In genomic region chr4:129128582-129129338, GRCm38 (mm10) we compare ENCODE assay signal across 17 mouse cellular contexts. TPM values are rescaled to one million over a fixed set of nuclear protein-coding genes. Genes with fewer than 3 reads are reported as not detected.
A peak's percentile ranks its signal among the peaks of the same experiment; 100 is the strongest.
DNase-seq lines count a peak whose midpoint lies in the region; ATAC-seq and TF ChIP-seq lines count a peak whose summit lies in the region.
"Had no signal": no experiment of that assay in that cellular context is flagged by ENCODE, and none has a peak within 500 bp of the region (broad histone marks: within the 10 kb centered on the region; RNA-seq: fewer than 3 reads in every experiment).

No protein-coding gene starts in this region.

- peaks cover 64% of the 10 kb centered on the region for H3K27me3 ChIP-seq in forebrain, embryonic 12.5 days
- peaks cover 17% of the 10 kb centered on the region for H3K27me3 ChIP-seq in forebrain, embryonic 13.5 days
- peaks cover 4% of the 10 kb centered on the region; the same call in 1 of the 2 replicates for H3K27me3 ChIP-seq in intestine, postnatal 0 days (replicated peaks; ENCODE audit: control insufficient read depth, insufficient read depth, low read length)
- peaks cover 7% of the 10 kb centered on the region for H3K27me3 ChIP-seq in intestine, embryonic 15.5 days (replicated peaks)
- H3K27me3 ChIP-seq in neural tube, embryonic 13.5 days = peaks cover 3% of the 10 kb centered on the region; the same call in 1 of the 2 replicates
- H3K27me3 ChIP-seq in intestine, embryonic 16.5 days (replicated peaks; ENCODE audit: control insufficient read depth, insufficient read depth, low read length) = no peaks in the 10 kb centered on the region; the same call in 1 of the 2 replicates

- H3K36me3 ChIP-seq in forebrain, embryonic 12.5 days (replicated peaks) = no peaks in the 10 kb centered on the region
- no peaks in the 10 kb centered on the region for H3K36me3 ChIP-seq in forebrain, embryonic 13.5 days (ENCODE audit: poor library complexity, severe bottlenecking)
- H3K36me3 ChIP-seq in intestine, postnatal 0 days (ENCODE audit: control insufficient read depth, insufficient read depth) = no peaks in the 10 kb centered on the region
- H3K36me3 ChIP-seq in intestine, embryonic 15.5 days = no peaks in the 10 kb centered on the region
- no peaks in the 10 kb centered on the region for H3K36me3 ChIP-seq in neural tube, embryonic 13.5 days
- H3K36me3 ChIP-seq in intestine, embryonic 16.5 days (ENCODE audit: control insufficient read depth, insufficient read depth, low read length) = no peaks in the 10 kb centered on the region

- no peak overlapping the region for H3K9ac ChIP-seq in forebrain, embryonic 12.5 days
- H3K9ac ChIP-seq in forebrain, embryonic 13.5 days = no peak overlapping the region
- no peak overlapping the region for H3K9ac ChIP-seq in intestine, postnatal 0 days (ENCODE audit: low read depth, low read length)
- no peak overlapping the region for H3K9ac ChIP-seq in intestine, embryonic 15.5 days
- 0 out of 2 replicates have a peak overlapping the region, but pooled peaks have one; percentile 45 for H3K9ac ChIP-seq in neural tube, embryonic 13.5 days
- no peak overlapping the region for H3K9ac ChIP-seq in intestine, embryonic 16.5 days (ENCODE audit: low read depth, low read length)
- H3K9ac ChIP-seq: hindbrain, embryonic 14.5 days; lung, embryonic 14.5 days had no signal

- DNase-seq in right cerebral cortex, adult 18-20 months = peak; percentile 73
- DNase-seq in right cerebral cortex, postnatal 25 days = no peak
- DNase-seq: cerebellum, adult 8-10 months; kidney, adult 9 months; lung, embryonic 14.5 days; thymus, postnatal 4 days had no signal

- H3K27ac ChIP-seq in forebrain, embryonic 12.5 days = peak overlapping the region; percentile 25; the same call in 1 of the 2 replicates
- no peak overlapping the region for H3K27ac ChIP-seq in forebrain, embryonic 13.5 days
- no peak overlapping the region for H3K27ac ChIP-seq in intestine, postnatal 0 days (ENCODE audit: low read depth, low read length)
- no peak overlapping the region for H3K27ac ChIP-seq in intestine, embryonic 15.5 days
- no peak overlapping the region for H3K27ac ChIP-seq in neural tube, embryonic 13.5 days (replicated peaks)
- no peak overlapping the region for H3K27ac ChIP-seq in intestine, embryonic 16.5 days (ENCODE audit: low read length)
- H3K27ac ChIP-seq: hindbrain, embryonic 14.5 days; macrophage had no signal

- 68% methylated on average over 13 of the region's 13 CpGs for WGBS in forebrain, embryonic 12.5 days
- WGBS in forebrain, embryonic 13.5 days = 70% methylated on average over 13 of the region's 13 CpGs
- WGBS in intestine, postnatal 0 days = 52% methylated on average over 13 of the region's 13 CpGs
- 59% methylated on average over 13 of the region's 13 CpGs for WGBS in intestine, embryonic 15.5 days
- WGBS in neural tube, embryonic 13.5 days = 65% methylated on average over 13 of the region's 13 CpGs
- WGBS in intestine, embryonic 16.5 days = 58% methylated on average over 13 of the region's 13 CpGs

- H3K9me3 ChIP-seq in forebrain, embryonic 12.5 days = no peaks in the 10 kb centered on the region
- no peaks in the 10 kb centered on the region for H3K9me3 ChIP-seq in forebrain, embryonic 13.5 days (replicated peaks)
- no peaks in the 10 kb centered on the region for H3K9me3 ChIP-seq in intestine, postnatal 0 days (ENCODE audit: control insufficient read depth)
- H3K9me3 ChIP-seq in intestine, embryonic 15.5 days = no peaks in the 10 kb centered on the region
- H3K9me3 ChIP-seq in neural tube, embryonic 13.5 days = no peaks in the 10 kb centered on the region
- no peaks in the 10 kb centered on the region for H3K9me3 ChIP-seq in intestine, embryonic 16.5 days (ENCODE audit: control insufficient read depth, low read length)

- H3K4me2 ChIP-seq in forebrain, embryonic 12.5 days = no peak overlapping the region
- H3K4me2 ChIP-seq in forebrain, embryonic 13.5 days = no peak overlapping the region
- H3K4me2 ChIP-seq in intestine, postnatal 0 days (replicated peaks; ENCODE audit: low read depth) = 0 out of 2 replicates have a peak overlapping the region, but pooled peaks have one; percentile 55
- no peak overlapping the region for H3K4me2 ChIP-seq in intestine, embryonic 15.5 days (replicated peaks)
- no peak overlapping the region for H3K4me2 ChIP-seq in neural tube, embryonic 13.5 days
- no peak overlapping the region for H3K4me2 ChIP-seq in intestine, embryonic 16.5 days (ENCODE audit: low read depth, low read length)
- H3K4me2 ChIP-seq: hindbrain, embryonic 14.5 days; liver, embryonic 11.5 days; lung, embryonic 14.5 days had no signal

- H3K4me3 ChIP-seq in forebrain, embryonic 12.5 days (replicated peaks) = no peak overlapping the region
- H3K4me3 ChIP-seq in forebrain, embryonic 13.5 days = no peak overlapping the region
- H3K4me3 ChIP-seq in intestine, postnatal 0 days (ENCODE audit: low read depth, low read length) = no peak overlapping the region
- no peak overlapping the region for H3K4me3 ChIP-seq in intestine, embryonic 15.5 days (replicated peaks)
- H3K4me3 ChIP-seq in neural tube, embryonic 13.5 days = no peak overlapping the region
- H3K4me3 ChIP-seq in intestine, embryonic 16.5 days (ENCODE audit: low read length) = no peak overlapping the region

- no peak for TF ChIP-seq CTCF in intestine, postnatal 0 days (IDR thresholded peaks at IDR 0.05; ENCODE audit: low read depth)

- ATAC-seq in forebrain, embryonic 12.5 days (ENCODE audit: low FRiP score) = no peak
- ATAC-seq in forebrain, embryonic 13.5 days = no peak
- 0 out of 2 replicates have a peak, but pooled peaks have one; percentile 23 for ATAC-seq in intestine, postnatal 0 days
- ATAC-seq in intestine, embryonic 15.5 days = no peak
- no peak for ATAC-seq in neural tube, embryonic 13.5 days (ENCODE audit: low read depth)
- no peak for ATAC-seq in intestine, embryonic 16.5 days
- ATAC-seq: Patski had no signal

- peaks cover 47% of the 10 kb centered on the region for H3K4me1 ChIP-seq in forebrain, embryonic 12.5 days
- peaks cover 46% of the 10 kb centered on the region for H3K4me1 ChIP-seq in forebrain, embryonic 13.5 days
- H3K4me1 ChIP-seq in intestine, postnatal 0 days (replicated peaks; ENCODE audit: control insufficient read depth, insufficient read depth, low read length) = peaks cover 4% of the 10 kb centered on the region
- H3K4me1 ChIP-seq in intestine, embryonic 15.5 days (replicated peaks) = peaks cover 32% of the 10 kb centered on the region
- H3K4me1 ChIP-seq in neural tube, embryonic 13.5 days (replicated peaks) = peaks cover 55% of the 10 kb centered on the region
- peaks cover 24% of the 10 kb centered on the region for H3K4me1 ChIP-seq in intestine, embryonic 16.5 days (ENCODE audit: control insufficient read depth, insufficient read depth, low read length)

RNA-seq across cellular contexts. Expression of gene Hpca, which starts 6.9 kb away (rescaled TPM):
- polyA plus RNA-seq in forebrain, embryonic 12.5 days (2016; fragmentation: Nextera tagmentation; extraction: Ambion mirVana) = 6.0 and 6.4 TPM in 2 replicates
- 19.6 and 20.4 TPM in 2 replicates for polyA plus RNA-seq in forebrain, embryonic 13.5 days (2015; fragmentation: Nextera tagmentation; extraction: Ambion mirVana)
- polyA plus RNA-seq in intestine, postnatal 0 days (2015; fragmentation: Nextera tagmentation; extraction: Ambion mirVana) = 3.9 and 4.6 TPM in 2 replicates
- 4.1 and 5.2 TPM in 2 replicates for polyA plus RNA-seq in intestine, embryonic 15.5 days (2015; fragmentation: Nextera tagmentation; extraction: Ambion mirVana)
- polyA plus RNA-seq in neural tube, embryonic 13.5 days (2015; fragmentation: Nextera tagmentation; extraction: Ambion mirVana) = 50.3 and 55.8 TPM in 2 replicates
- 4.0 and 4.5 TPM in 2 replicates for polyA plus RNA-seq in intestine, embryonic 16.5 days (2015; fragmentation: Nextera tagmentation; extraction: Ambion mirVana)
- polyA plus RNA-seq: macrophage, Patski had no signal

RNA-seq across cellular contexts. Expression of gene Fndc5, which starts 8.0 kb away (rescaled TPM):
- polyA plus RNA-seq in forebrain, embryonic 12.5 days (2016; fragmentation: Nextera tagmentation; extraction: Ambion mirVana) = 0.86 and 1.1 TPM in 2 replicates
- 0.93 and 1.1 TPM in 2 replicates for polyA plus RNA-seq in forebrain, embryonic 13.5 days (2015; fragmentation: Nextera tagmentation; extraction: Ambion mirVana)
- 14.5 and 15.4 TPM in 2 replicates for polyA plus RNA-seq in intestine, postnatal 0 days (2015; fragmentation: Nextera tagmentation; extraction: Ambion mirVana)
- polyA plus RNA-seq in intestine, embryonic 15.5 days (2015; fragmentation: Nextera tagmentation; extraction: Ambion mirVana) = 2.7 and 2.9 TPM in 2 replicates
- 24.4 and 24.5 TPM in 2 replicates for polyA plus RNA-seq in neural tube, embryonic 13.5 days (2015; fragmentation: Nextera tagmentation; extraction: Ambion mirVana)
- 1.5 and 2.2 TPM in 2 replicates for polyA plus RNA-seq in intestine, embryonic 16.5 days (2015; fragmentation: Nextera tagmentation; extraction: Ambion mirVana)
- polyA plus RNA-seq: macrophage, Patski had no signal

RNA-seq across cellular contexts. Expression of gene Tmem54, which starts 23.4 kb away (rescaled TPM):
- 0.54 and 1.9 TPM in 2 replicates for polyA plus RNA-seq in forebrain, embryonic 12.5 days (2016; fragmentation: Nextera tagmentation; extraction: Ambion mirVana)
- not detected in 2 replicates for polyA plus RNA-seq in forebrain, embryonic 13.5 days (2015; fragmentation: Nextera tagmentation; extraction: Ambion mirVana)
- 363 and 366 TPM in 2 replicates for polyA plus RNA-seq in intestine, postnatal 0 days (2015; fragmentation: Nextera tagmentation; extraction: Ambion mirVana)
- polyA plus RNA-seq in intestine, embryonic 15.5 days (2015; fragmentation: Nextera tagmentation; extraction: Ambion mirVana) = 90.0 and 106 TPM in 2 replicates
- polyA plus RNA-seq in neural tube, embryonic 13.5 days (2015; fragmentation: Nextera tagmentation; extraction: Ambion mirVana) = 0.39 TPM in 1 of 2 replicates, not detected in the other
- 159 and 167 TPM in 2 replicates for polyA plus RNA-seq in intestine, embryonic 16.5 days (2015; fragmentation: Nextera tagmentation; extraction: Ambion mirVana)
- polyA plus RNA-seq: heart, postnatal 0 days; hindbrain, embryonic 14.5 days; macrophage; Patski had no signal

Comparison
In these comparisons a context has a peak if more than half of its experiments do, and no peak if none do; other contexts are left out.
1. RNA of gene Tmem54, which starts 23.4 kb away (polyA plus RNA-seq): 363 to 366 TPM in intestine, postnatal 0 days, 159 to 167 TPM in intestine, embryonic 16.5 days and 90.0 to 106 TPM in intestine, embryonic 15.5 days; 0.54 to 1.9 TPM in forebrain, embryonic 12.5 days, not detected in forebrain, embryonic 13.5 days and 0.39 TPM in neural tube, embryonic 13.5 days; every median in the first group is over 10 times any median in the second.